Mouse (Mus musculus): ENCODE data around the gene Smok2a.
"Not testable (repeated sequence)": the region's sequence is repeated elsewhere in the genome, so short reads cannot be mapped to it uniquely, and the experiment has no call there.

DNA sequence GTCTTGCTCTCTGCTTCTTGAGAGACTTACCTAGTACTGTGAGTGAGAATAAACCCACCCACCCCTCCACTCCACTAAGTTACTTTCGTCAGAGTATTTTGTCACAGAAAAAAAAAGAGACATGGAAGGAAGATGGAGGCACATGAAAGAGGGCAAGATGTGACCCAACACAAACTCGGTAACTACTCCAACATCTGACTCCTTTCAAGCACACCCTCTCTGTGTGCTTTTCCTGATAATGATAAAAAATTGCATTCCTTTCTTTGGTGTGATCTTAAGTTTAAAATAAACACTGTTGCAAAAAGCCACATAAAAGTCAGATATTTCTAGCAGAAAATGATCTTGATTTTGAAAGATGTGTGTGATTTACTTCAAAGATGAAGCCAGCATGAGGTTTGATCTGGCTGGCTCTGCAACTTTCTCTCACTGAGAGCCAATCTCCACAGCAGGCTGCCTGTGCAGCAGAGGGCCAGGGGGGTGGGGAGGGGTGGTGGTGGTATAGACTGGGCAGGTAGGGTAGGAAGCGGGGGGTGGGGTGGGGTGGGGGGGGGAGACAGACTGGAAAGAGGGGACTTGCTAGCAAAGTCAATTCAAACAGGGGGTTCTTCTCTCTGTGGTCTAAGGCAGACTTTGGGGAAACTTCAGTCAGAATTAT lies 18.4 kb upstream of the Smok2a start:
- not testable (repeated sequence) for TF ChIP-seq POLR2A (IDR thresholded peaks at IDR 0.05; ENCODE audit: insufficient read depth, low read length); CTCF (IDR thresholded peaks at IDR 0.05; ENCODE audit: low read depth, low read length)

Data from ES-Bruce4 (cell line).